Mouse (Mus musculus): ENCODE measurements around the gene Nrtn. TPM values are rescaled to one million over a fixed set of nuclear protein-coding genes. Genes with fewer than 3 reads are reported as not detected.

The Nrtn gene
- polyA plus RNA-seq, 1 experiment from 2014 or later, result 7.1 TPM

DNA sequence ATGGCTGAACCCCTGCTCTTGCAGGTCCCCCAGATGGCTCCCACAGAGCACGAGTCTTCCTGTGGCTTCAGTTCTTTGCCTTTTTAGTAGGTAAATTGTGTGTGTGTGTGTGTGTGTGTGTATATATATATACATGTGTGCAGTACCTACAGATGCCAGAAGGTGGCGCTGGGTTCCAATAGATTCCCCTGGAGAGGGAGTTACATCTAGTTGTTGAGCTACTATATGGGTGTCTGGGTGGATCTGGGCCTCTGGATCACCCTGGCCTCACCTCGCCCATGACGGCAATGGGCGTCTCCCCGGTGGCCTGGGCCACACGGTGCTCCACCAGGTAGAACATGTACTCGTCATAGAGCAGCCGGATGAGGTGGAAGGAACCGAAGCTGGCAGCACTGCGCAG, 20.2 kb upstream of the Nrtn start:
- peaks cover 12% of the 10 kb centered on the region for H3K36me3 ChIP-seq
- H3K27me3 ChIP-seq, result no peaks in the 10 kb centered on the region
- 86% methylated on average over 11 of the region's 11 CpGs for WGBS
- H3K27ac ChIP-seq, result no peak overlapping the region
- H3K9ac ChIP-seq, result no peak overlapping the region
- no peak overlapping the region for H3K4me3 ChIP-seq (replicated peaks)
- H3K4me2 ChIP-seq, result no peak overlapping the region
- no peaks in the 10 kb centered on the region for H3K9me3 ChIP-seq (replicated peaks)
- ATAC-seq (replicated peaks; ENCODE audit: low FRiP score), result no peak
- H3K4me1 ChIP-seq, result 0 out of 2 replicates have a peak, but pooled peaks cover 6% of the 10 kb centered on the region

- H3K9ac ChIP-seq, result no peak within 1 kb of the TSS
- H3K36me3 ChIP-seq, result peaks cover 52% of the 10 kb centered on the region
- peaks cover 7% of the 10 kb centered on the region for H3K4me1 ChIP-seq
- ATAC-seq (replicated peaks; ENCODE audit: low FRiP score), result no peak
- H3K4me2 ChIP-seq, result no peak within 1 kb of the TSS
- no peak within 1 kb of the TSS for H3K27ac ChIP-seq
- no peaks in the 10 kb centered on the region for H3K9me3 ChIP-seq (replicated peaks)
- no peaks in the 10 kb centered on the region for H3K27me3 ChIP-seq
- no peak within 1 kb of the TSS for H3K4me3 ChIP-seq (replicated peaks)
- 91% methylated on average over 5 of the region's 5 CpGs for WGBS
Measured at GRCm38 (mm10) chr17:56769950-56770349, 12.6 kb upstream of the Nrtn start, which contains the start of gene Prr22. Gene Prr22, plus strand, starts transcription at chr17:56770250.

- peaks cover 52% of the 10 kb centered on the region for H3K36me3 ChIP-seq
- H3K4me3 ChIP-seq (replicated peaks), result no peak overlapping the region
- H3K27me3 ChIP-seq, result no peaks in the 10 kb centered on the region
- WGBS, result 94% methylated on average over 11 of the region's 11 CpGs
- peaks cover 10% of the 10 kb centered on the region for H3K4me1 ChIP-seq
- no peak overlapping the region for H3K9ac ChIP-seq
- no peak overlapping the region for H3K27ac ChIP-seq
- H3K4me2 ChIP-seq, result no peak overlapping the region
- no peaks in the 10 kb centered on the region for H3K9me3 ChIP-seq (replicated peaks)
- ATAC-seq (replicated peaks; ENCODE audit: low FRiP score), result no peak
Measured at GRCm38 (mm10) chr17:56768941-56769340, 11.6 kb upstream of the Nrtn start.

- Histone ChIP-seq H3K4me2 (no peak overlapping the region), H3K27me3 (no peaks in the 10 kb centered on the region), H3K27ac (no peak overlapping the region), H3K4me3 (replicated peaks) (no peak overlapping the region), H3K9me3 (replicated peaks) (no peaks in the 10 kb centered on the region), H3K4me1 (peaks cover 19% of the 10 kb centered on the region), H3K9ac (no peak overlapping the region), H3K36me3 (peaks cover 52% of the 10 kb centered on the region)
- 91% methylated on average over 29 of the region's 29 CpGs for WGBS
- ATAC-seq (replicated peaks; ENCODE audit: low FRiP score), result no peak
Measured at GRCm38 (mm10) chr17:56767531-56768135, 10.3 kb upstream of the Nrtn start.

DNA sequence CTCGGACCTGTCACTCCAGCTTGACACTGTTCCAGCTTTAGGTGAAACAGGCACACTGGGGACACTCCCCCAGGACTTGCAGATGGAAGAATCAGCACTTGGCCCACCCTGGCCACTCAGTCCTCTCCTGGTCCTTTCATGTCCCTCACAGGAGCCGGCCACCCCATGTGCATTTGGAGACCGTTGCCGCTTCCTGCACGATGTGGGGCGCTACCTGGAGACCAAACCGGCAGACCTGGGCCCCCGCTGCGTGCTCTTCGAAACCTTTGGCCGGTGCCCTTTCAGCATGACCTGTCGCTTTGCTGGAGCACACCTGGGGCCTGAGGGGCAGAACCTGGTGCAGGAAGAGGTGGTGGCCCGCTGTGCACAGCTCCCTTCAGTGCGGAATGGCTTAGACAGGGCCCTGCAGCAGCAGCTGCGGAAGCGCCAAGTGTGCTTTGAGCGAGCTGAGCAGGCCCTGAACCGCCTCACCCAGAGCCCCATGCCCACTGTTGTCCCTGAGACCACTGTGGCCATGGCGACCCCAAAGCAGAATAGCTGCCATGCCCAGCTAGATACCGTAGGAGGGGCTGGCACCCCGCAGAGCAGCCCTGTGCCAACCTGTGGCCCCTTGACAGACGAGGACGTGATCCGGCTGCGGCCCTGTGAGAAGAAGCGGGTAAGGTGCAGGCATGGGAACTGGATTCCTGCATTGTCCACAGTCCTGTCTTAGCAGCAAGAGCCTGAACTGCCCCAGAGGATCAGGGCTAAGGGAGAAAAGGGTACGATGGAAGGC, 9.5 kb upstream of the Nrtn start:
- H3K36me3 ChIP-seq, result peaks cover 52% of the 10 kb centered on the region
- H3K27me3 ChIP-seq, result no peaks in the 10 kb centered on the region
- H3K4me3 ChIP-seq (replicated peaks), result no peak overlapping the region
- peaks cover 27% of the 10 kb centered on the region for H3K4me1 ChIP-seq
- no peak overlapping the region for H3K9ac ChIP-seq
- ATAC-seq (replicated peaks; ENCODE audit: low FRiP score), result no peak
- WGBS, result 95% methylated on average over 27 of the region's 27 CpGs
- no peak overlapping the region for H3K4me2 ChIP-seq
- H3K9me3 ChIP-seq (replicated peaks), result no peaks in the 10 kb centered on the region
- H3K27ac ChIP-seq, result no peak overlapping the region

GRCm38 (mm10) chr17:56765431-56765830, 8.1 kb upstream of the Nrtn start:
- Histone ChIP-seq H3K9ac (peak overlapping the region; percentile 75), H3K36me3 (peaks cover 43% of the 10 kb centered on the region), H3K9me3 (replicated peaks) (no peaks in the 10 kb centered on the region), H3K27me3 (peaks cover 2% of the 10 kb centered on the region; the same call in 1 of the 2 replicates), H3K27ac (peak overlapping the region; percentile 99), H3K4me3 (replicated peaks) (peak overlapping the region; percentile 89), H3K4me2 (peak overlapping the region; percentile 82), H3K4me1 (peaks cover 31% of the 10 kb centered on the region)
- ATAC-seq (replicated peaks; ENCODE audit: low FRiP score), result no peak
- 50% methylated on average over 12 of the region's 12 CpGs for WGBS

- peaks cover 6% of the 10 kb centered on the region; the same call in 1 of the 2 replicates for H3K27me3 ChIP-seq
- peaks cover 36% of the 10 kb centered on the region for H3K36me3 ChIP-seq
- 1% methylated on average over 58 of the region's 58 CpGs for WGBS
- peak within 1 kb of the TSS; percentile 89 for H3K4me3 ChIP-seq (replicated peaks)
- H3K27ac ChIP-seq, result peak within 1 kb of the TSS; percentile 99
- H3K9me3 ChIP-seq (replicated peaks), result no peaks in the 10 kb centered on the region
- peaks cover 31% of the 10 kb centered on the region for H3K4me1 ChIP-seq
- ATAC-seq (replicated peaks; ENCODE audit: low FRiP score), result peak; percentile 80
- H3K4me2 ChIP-seq, result peak within 1 kb of the TSS; percentile 82
- H3K9ac ChIP-seq, result peak within 1 kb of the TSS; percentile 75
Measured at GRCm38 (mm10) chr17:56764474-56765354, 7.4 kb upstream of the Nrtn start, which contains the start of gene Dus3l. Gene Dus3l, plus strand, starts transcription at chr17:56764757.

DNA sequence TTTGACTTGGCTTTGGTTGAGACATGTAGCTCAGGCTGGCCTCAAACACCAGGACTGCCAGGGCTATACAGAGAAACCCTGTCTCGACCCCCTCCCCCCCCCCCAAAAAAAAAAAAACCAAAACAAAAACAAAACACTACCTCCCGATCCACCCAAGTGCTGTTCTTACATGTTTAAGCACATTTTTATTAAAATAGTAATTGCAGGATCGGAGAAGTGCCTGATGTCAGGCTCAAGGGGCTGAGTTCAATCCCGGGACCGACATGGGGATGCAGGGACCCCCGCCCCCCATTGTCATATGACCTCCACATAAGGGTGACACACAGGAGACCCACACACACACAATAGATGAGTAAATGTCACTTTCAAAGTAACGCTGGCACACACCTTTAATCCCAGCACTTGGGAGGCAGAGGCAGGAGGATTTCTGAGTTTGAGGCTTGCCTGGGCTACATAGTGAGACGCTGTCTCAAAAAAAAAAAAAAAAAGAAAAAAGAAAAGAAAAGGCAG, 6.5 kb upstream of the Nrtn start:
- H3K9ac ChIP-seq, result 0 out of 2 replicates have a peak overlapping the region, but pooled peaks have one; percentile 75
- peak overlapping the region; percentile 99 for H3K27ac ChIP-seq
- H3K4me3 ChIP-seq (replicated peaks), result peak overlapping the region; percentile 89
- no peaks in the 10 kb centered on the region for H3K9me3 ChIP-seq (replicated peaks)
- ATAC-seq (replicated peaks; ENCODE audit: low FRiP score), result no peak
- 77% methylated on average over 8 of the region's 8 CpGs for WGBS
- H3K4me2 ChIP-seq, result peak overlapping the region; percentile 82
- H3K27me3 ChIP-seq, result peaks cover 6% of the 10 kb centered on the region; the same call in 1 of the 2 replicates
- peaks cover 31% of the 10 kb centered on the region for H3K4me1 ChIP-seq
- H3K36me3 ChIP-seq, result peaks cover 26% of the 10 kb centered on the region

DNA sequence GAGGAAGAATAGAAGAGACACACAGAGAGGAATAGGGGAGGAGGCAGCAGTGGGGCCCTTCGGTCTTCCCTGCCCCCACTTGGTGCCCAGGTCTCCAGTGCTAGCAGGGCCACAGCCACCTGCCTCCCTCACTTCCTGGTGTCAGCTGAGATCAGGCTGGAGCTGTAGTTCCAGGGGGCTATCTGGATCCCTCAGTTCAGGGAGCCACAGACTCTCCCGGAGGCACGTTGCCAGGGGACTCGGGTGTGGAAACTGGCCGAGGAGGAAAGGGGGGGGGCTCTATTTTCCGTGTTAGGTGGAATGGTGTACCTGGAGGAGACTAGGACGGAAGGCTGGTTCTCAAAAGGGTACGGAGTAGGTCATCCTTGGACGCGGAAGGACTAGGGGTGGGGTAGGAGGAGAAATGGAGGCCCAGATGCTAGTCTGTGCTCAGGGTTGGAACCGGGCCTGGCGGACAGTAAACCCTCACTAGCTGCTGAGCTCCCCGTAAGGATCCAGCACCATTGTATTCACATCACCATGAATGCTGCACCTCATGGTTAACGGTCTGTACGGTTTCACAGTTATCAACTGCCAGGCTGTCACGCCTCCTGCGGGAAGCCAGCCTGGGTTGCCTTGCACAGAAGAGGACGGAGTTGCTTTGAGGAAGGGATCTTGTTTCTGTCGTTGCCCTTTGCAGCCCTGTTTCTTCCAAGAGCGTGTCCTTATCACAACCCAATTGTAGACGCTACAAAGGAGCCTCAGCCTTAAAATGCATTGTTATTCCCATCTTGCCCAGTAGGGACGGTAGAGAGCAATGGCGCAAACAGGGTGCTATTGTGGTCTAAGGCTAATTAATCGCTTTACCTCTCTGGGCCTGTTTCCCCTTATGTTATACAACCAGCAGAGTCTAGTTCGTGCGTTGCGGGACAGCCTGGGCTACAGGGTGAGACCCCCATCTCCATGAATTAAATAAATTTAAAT, 5.7 kb upstream of the Nrtn start:
- peaks cover 19% of the 10 kb centered on the region for H3K36me3 ChIP-seq
- no peak for ATAC-seq (replicated peaks; ENCODE audit: low FRiP score)
- peaks cover 6% of the 10 kb centered on the region; the same call in 1 of the 2 replicates for H3K27me3 ChIP-seq
- H3K4me2 ChIP-seq, result 0 out of 2 replicates have a peak overlapping the region, but pooled peaks have one; percentile 88
- no peak overlapping the region; the same call in 1 of the 2 replicates for H3K4me3 ChIP-seq (replicated peaks)
- WGBS, result 53% methylated on average over 27 of the region's 27 CpGs
- H3K27ac ChIP-seq, result peak overlapping the region; percentile 80
- peak overlapping the region; percentile 50; the same call in 1 of the 2 replicates for H3K9ac ChIP-seq
- peaks cover 34% of the 10 kb centered on the region for H3K4me1 ChIP-seq
- H3K9me3 ChIP-seq (replicated peaks), result no peaks in the 10 kb centered on the region

DNA sequence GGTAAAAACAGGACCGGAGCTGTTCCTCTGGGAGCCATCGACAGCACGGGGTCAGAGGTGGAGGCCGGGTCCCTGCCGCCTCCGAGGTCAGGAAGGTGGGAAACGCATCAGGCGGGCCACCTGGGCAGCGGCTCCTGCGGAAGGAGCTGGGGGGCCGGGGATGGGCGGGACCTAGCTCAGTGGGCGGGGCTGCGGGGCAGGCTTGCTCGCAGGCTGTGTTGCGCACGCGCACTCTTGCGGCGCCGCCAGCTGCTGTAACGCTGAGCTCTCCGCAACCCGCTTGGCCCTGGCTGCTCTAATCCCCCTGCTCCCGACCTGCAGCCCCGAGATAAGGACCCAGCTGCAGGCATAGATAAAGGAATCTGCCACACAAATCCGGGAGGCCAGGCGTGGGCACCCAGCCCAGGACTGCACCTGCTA, 4.7 kb upstream of the Nrtn start:
- H3K4me2 ChIP-seq, result peak overlapping the region; percentile 88
- WGBS, result 0% methylated on average over 27 of the region's 28 CpGs
- H3K4me1 ChIP-seq, result peaks cover 45% of the 10 kb centered on the region
- peak overlapping the region; percentile 80 for H3K27ac ChIP-seq
- peak overlapping the region; percentile 50 for H3K9ac ChIP-seq
- H3K36me3 ChIP-seq, result peaks cover 8% of the 10 kb centered on the region
- peaks cover 13% of the 10 kb centered on the region for H3K27me3 ChIP-seq
- H3K9me3 ChIP-seq (replicated peaks), result no peaks in the 10 kb centered on the region
- H3K4me3 ChIP-seq (replicated peaks), result peak overlapping the region; percentile 52
- peak; percentile 17 for ATAC-seq (replicated peaks; ENCODE audit: low FRiP score)

Data from kidney, embryonic 15.5 days (tissue).